Mouse (Mus musculus) midbrain, embryonic 11.5 days (tissue): ENCODE data around the gene Gm10318. TPM values are rescaled to one million over a fixed set of nuclear protein-coding genes. Genes with fewer than 3 reads are reported as not detected.
A peak's percentile ranks its signal among the peaks of the same experiment; 100 is the strongest.

Experiments
- ATAC-seq: fragments of 200-750 bp; cut with Nextera tagmentation; 2 replicates; pipeline ENCODE4 v1.8.0; 2017; ENCODE audit warnings: moderate TSS enrichment, moderate library complexity; ENCODE audit not compliant: low FRiP score
- DNase-seq: peaks from one replicate; pipeline ENCODE4 v3.0.0; 2015; ENCODE audit warnings: low spot score; ENCODE audit errors: missing footprints
- H3K27ac ChIP-seq: fragments of 300-500 bp; sonication (generic); 2 replicates; pipeline ENCODE4 v1.5.1; 2014; ENCODE audit warnings: low read depth, low read length
- H3K27me3 ChIP-seq: fragments of 300-500 bp; sonication (generic); 2 replicates; pipeline ENCODE4 v1.6.1; 2014; ENCODE audit warnings: mild to moderate bottlenecking, low read length, moderate library complexity, mixed read lengths; ENCODE audit not compliant: control insufficient read depth, insufficient read depth
- H3K36me3 ChIP-seq: fragments of 300-500 bp; sonication (generic); 2 replicates; pipeline ENCODE4 v1.6.1; 2014; ENCODE audit warnings: mild to moderate bottlenecking, low read length, moderate library complexity, mixed read lengths; ENCODE audit not compliant: control insufficient read depth, insufficient read depth
- H3K4me1 ChIP-seq: fragments of 300-500 bp; sonication (generic); 2 replicates; pipeline ENCODE4 v1.6.1; 2014; ENCODE audit warnings: low read length; ENCODE audit not compliant: control insufficient read depth, insufficient read depth
- H3K4me2 ChIP-seq: fragments of 300-500 bp; sonication (generic); 2 replicates; pipeline ENCODE4 v1.6.1; 2014; ENCODE audit warnings: mild to moderate bottlenecking, moderate library complexity
- H3K4me3 ChIP-seq: fragments of 300-500 bp; sonication (generic); 2 replicates; pipeline ENCODE4 v1.5.1; 2014; ENCODE audit warnings: low read depth, low read length
- H3K9ac ChIP-seq: fragments of 300-500 bp; sonication (generic); 2 replicates; pipeline ENCODE4 v1.6.1; 2014; ENCODE audit warnings: low read length
- H3K9me3 ChIP-seq: fragments of 300-500 bp; sonication (generic); 2 replicates; pipeline ENCODE4 v1.6.1; 2016; ENCODE audit warnings: low read length; ENCODE audit not compliant: control insufficient read depth
- WGBS: fragments of 180-500 bp; shearing (Covaris S2); extraction: QIAGEN DNeasy Blood & Tissue Kit; methylation state at CpG from one replicate; pipeline ENCODE4 v1.1.7; 2014; 5-methylcytosine and 5-hydroxymethylcytosine counted together
- polyA plus RNA-seq: library from polyadenylated mRNA; unstranded; fragments of >200 nt; fragmentation: Nextera tagmentation; extraction: Ambion mirVana; gene quantifications from 2 replicates; pipeline ENCODE4 v1.2.1, GENCODE M21; 2014

Gene Gm10318
- polyA plus RNA-seq = not detected in 2 replicates

- ATAC-seq (no peak), DNase-seq (no peak)
- Histone ChIP-seq H3K36me3 (no peaks in the 10 kb centered on the region), H3K27me3 (no peaks in the 10 kb centered on the region), H3K27ac (no peak within 1 kb of the TSS), H3K4me1 (no peaks in the 10 kb centered on the region), H3K4me3 (no peak within 1 kb of the TSS), H3K4me2 (no peak within 1 kb of the TSS), H3K9me3 (no peaks in the 10 kb centered on the region), H3K9ac (no peak within 1 kb of the TSS)
- WGBS = 67% methylated on average over 9 of the region's 9 CpGs
Observed at GRCm38 (mm10) chr10:77852559-77852958, at the start of gene Gm10318. Gene Gm10318 (plus strand): TSS chr10:77852859.

GRCm38 (mm10) chr10:77804095-77804494, 48.6 kb upstream of the Gm10318 start:
- WGBS = 81% methylated on average over 3 of the region's 3 CpGs
- H3K27me3 ChIP-seq = no peaks in the 10 kb centered on the region
- DNase-seq = peak; percentile 35
- no peak overlapping the region for H3K4me2 ChIP-seq
- H3K9me3 ChIP-seq = no peaks in the 10 kb centered on the region
- H3K9ac ChIP-seq = no peak overlapping the region
- ATAC-seq = no peak
- no peaks in the 10 kb centered on the region for H3K36me3 ChIP-seq
- H3K4me3 ChIP-seq = no peak overlapping the region
- H3K4me1 ChIP-seq = 0 out of 2 replicates have a peak, but pooled peaks cover under 1% of the 10 kb centered on the region
- H3K27ac ChIP-seq = no peak overlapping the region

- H3K36me3 ChIP-seq = no peaks in the 10 kb centered on the region
- DNase-seq (peak; percentile 37), ATAC-seq (no peak)
- no peaks in the 10 kb centered on the region for H3K9me3 ChIP-seq
- H3K27ac ChIP-seq = no peak within 1 kb of the TSS
- no peaks in the 10 kb centered on the region for H3K27me3 ChIP-seq
- WGBS = 58% methylated on average over 5 of the region's 5 CpGs
- H3K4me2 ChIP-seq = no peak within 1 kb of the TSS
- H3K9ac ChIP-seq = no peak within 1 kb of the TSS
- no peaks in the 10 kb centered on the region for H3K4me1 ChIP-seq
- no peak within 1 kb of the TSS for H3K4me3 ChIP-seq
Observed at GRCm38 (mm10) chr10:77811743-77812142, 40.9 kb upstream of the Gm10318 start, which contains the start of gene Gm9507. Gene Gm9507 (minus strand): TSS chr10:77811843.

- H3K4me2 ChIP-seq = no peak within 1 kb of the TSS
Observed at GRCm38 (mm10) chr10:77814382-77814781, 38.3 kb upstream of the Gm10318 start, which contains the start of gene Gm2696. Gene Gm2696 (plus strand): TSS chr10:77814682.

GRCm38 (mm10) chr10:77815514-77815913, 37.1 kb upstream of the Gm10318 start:
- H3K4me3 ChIP-seq = no peak overlapping the region
- H3K4me2 ChIP-seq = no peak overlapping the region
- H3K9me3 ChIP-seq = no peaks in the 10 kb centered on the region
- no peaks in the 10 kb centered on the region for H3K36me3 ChIP-seq
- H3K4me1 ChIP-seq = no peaks in the 10 kb centered on the region
- 33% methylated on average over 5 of the region's 5 CpGs for WGBS
- no peak overlapping the region for H3K27ac ChIP-seq
- peak; percentile 90 for DNase-seq
- no peak overlapping the region for H3K9ac ChIP-seq
- H3K27me3 ChIP-seq = no peaks in the 10 kb centered on the region
- no peak for ATAC-seq

More at GRCm38 (mm10) chr10:77814382-77814781, 38.3 kb upstream of the Gm10318 start, which contains the start of gene Gm2696:
- DNase-seq (peak; percentile 75), ATAC-seq (no peak)
- Histone ChIP-seq H3K27ac (no peak within 1 kb of the TSS), H3K9me3 (no peaks in the 10 kb centered on the region), H3K4me1 (no peaks in the 10 kb centered on the region), H3K9ac (no peak within 1 kb of the TSS), H3K36me3 (no peaks in the 10 kb centered on the region), H3K27me3 (no peaks in the 10 kb centered on the region), H3K4me3 (no peak within 1 kb of the TSS)
- 65% methylated on average over 4 of the region's 4 CpGs for WGBS

GRCm38 (mm10) chr10:77818523-77818922, 34.1 kb upstream of the Gm10318 start:
- no peak for DNase-seq

GRCm38 (mm10) chr10:77819203-77819602, 33.5 kb upstream of the Gm10318 start:
- Histone ChIP-seq H3K27me3 (no peaks in the 10 kb centered on the region), H3K9me3 (no peaks in the 10 kb centered on the region), H3K27ac (no peak overlapping the region), H3K4me3 (no peak overlapping the region), H3K4me1 (no peaks in the 10 kb centered on the region), H3K9ac (no peak overlapping the region), H3K36me3 (no peaks in the 10 kb centered on the region), H3K4me2 (no peak overlapping the region)
- WGBS = 32% methylated on average over 4 of the region's 4 CpGs
- peak; percentile 66 for DNase-seq
- ATAC-seq = no peak

More at GRCm38 (mm10) chr10:77818523-77818922, 34.1 kb upstream of the Gm10318 start:
- Histone ChIP-seq H3K27ac (no peak overlapping the region), H3K27me3 (no peaks in the 10 kb centered on the region), H3K36me3 (no peaks in the 10 kb centered on the region), H3K9me3 (no peaks in the 10 kb centered on the region), H3K4me1 (no peaks in the 10 kb centered on the region), H3K9ac (no peak overlapping the region), H3K4me2 (no peak overlapping the region), H3K4me3 (no peak overlapping the region)
- ATAC-seq = no peak
- 94% methylated on average over 4 of the region's 4 CpGs for WGBS

- Histone ChIP-seq H3K27me3 (no peaks in the 10 kb centered on the region), H3K36me3 (no peaks in the 10 kb centered on the region), H3K9ac (no peak within 1 kb of the TSS), H3K4me2 (no peak within 1 kb of the TSS), H3K27ac (no peak within 1 kb of the TSS), H3K4me3 (no peak within 1 kb of the TSS), H3K9me3 (no peaks in the 10 kb centered on the region), H3K4me1 (no peaks in the 10 kb centered on the region)
- 80% methylated on average over 6 of the region's 6 CpGs for WGBS
- DNase-seq = no peak
- ATAC-seq = no peak
Observed at GRCm38 (mm10) chr10:77826951-77827350, 25.7 kb upstream of the Gm10318 start, which contains the start of gene Krtap10-4. Gene Krtap10-4 (minus strand): TSS chr10:77827095.

- Histone ChIP-seq H3K27me3 (no peaks in the 10 kb centered on the region), H3K36me3 (no peaks in the 10 kb centered on the region), H3K9me3 (no peaks in the 10 kb centered on the region), H3K9ac (no peak within 1 kb of the TSS), H3K4me1 (no peaks in the 10 kb centered on the region), H3K4me3 (no peak within 1 kb of the TSS), H3K27ac (no peak within 1 kb of the TSS), H3K4me2 (no peak within 1 kb of the TSS)
- no peak for ATAC-seq
- DNase-seq = no peak
- WGBS = 71% methylated on average over 9 of the region's 9 CpGs
Observed at GRCm38 (mm10) chr10:77835647-77836046, 17.0 kb upstream of the Gm10318 start, which contains the start of gene Krtap10-10. Gene Krtap10-10 (plus strand): TSS chr10:77835947.
